Mouse (Mus musculus) lung, adult 2 months (tissue): ENCODE results near the gene AC131692.1. TPM values are rescaled to one million over a fixed set of nuclear protein-coding genes. Genes with fewer than 3 reads are reported as not detected.

ENCODE experiments used
- DNase-seq: peaks from one replicate; pipeline ENCODE4 v3.0.0; 2022
- H3K4me1 ChIP-seq: fragments of 200-500 bp; 2 replicates; pipeline ENCODE4 v1.6.1; 2011; ENCODE audit warnings: low read length; ENCODE audit not compliant: control insufficient read depth, insufficient read depth
- H3K4me3 ChIP-seq: fragments of 200-500 bp; replicated peaks from 2 replicates; pipeline ENCODE3; 2011; ENCODE audit warnings: low read depth, mild to moderate bottlenecking, control low read depth, low read length; ENCODE audit errors: extremely low read depth
- CTCF ChIP-seq: fragments of 200-500 bp; IDR thresholded peaks from 2 replicates; pipeline ENCODE4 v1.5.1; 2011; ENCODE audit warnings: mild to moderate bottlenecking, low read length, control low read depth; ENCODE audit not compliant: insufficient read depth
- POLR2A ChIP-seq: fragments of 200-500 bp; IDR thresholded peaks from 2 replicates; pipeline ENCODE4 v1.6.1; 2011; ENCODE audit warnings: low read depth, mild to moderate bottlenecking, control low read depth, low read length, borderline replicate concordance; ENCODE audit errors: extremely low read depth
- WGBS: fragments of 180-500 bp; shearing (Covaris S2); methylation state at CpG from one replicate; pipeline ENCODE4 v1.1.7; 2018; 5-methylcytosine and 5-hydroxymethylcytosine counted together
- polyA plus RNA-seq: library from polyadenylated mRNA; depleted of rRNA; stranded (reverse); fragments of >200 nt; gene quantifications from 2 replicates; pipeline ENCODE4 v1.2.3, GENCODE M21; 2012

Gene AC131692.1
- polyA plus RNA-seq, 1 experiment = not detected

GRCm38 (mm10) chr19:6116113-6116850 is 22.1 kb downstream of the AC131692.1 start:
- TF ChIP-seq CTCF (no peak), POLR2A (no peak)
- H3K4me1 ChIP-seq = no peaks in the 10 kb centered on the region
- no peak for DNase-seq
- WGBS = 85% methylated on average over 15 of the region's 15 CpGs
- H3K4me3 ChIP-seq = no peak overlapping the region

DNA sequence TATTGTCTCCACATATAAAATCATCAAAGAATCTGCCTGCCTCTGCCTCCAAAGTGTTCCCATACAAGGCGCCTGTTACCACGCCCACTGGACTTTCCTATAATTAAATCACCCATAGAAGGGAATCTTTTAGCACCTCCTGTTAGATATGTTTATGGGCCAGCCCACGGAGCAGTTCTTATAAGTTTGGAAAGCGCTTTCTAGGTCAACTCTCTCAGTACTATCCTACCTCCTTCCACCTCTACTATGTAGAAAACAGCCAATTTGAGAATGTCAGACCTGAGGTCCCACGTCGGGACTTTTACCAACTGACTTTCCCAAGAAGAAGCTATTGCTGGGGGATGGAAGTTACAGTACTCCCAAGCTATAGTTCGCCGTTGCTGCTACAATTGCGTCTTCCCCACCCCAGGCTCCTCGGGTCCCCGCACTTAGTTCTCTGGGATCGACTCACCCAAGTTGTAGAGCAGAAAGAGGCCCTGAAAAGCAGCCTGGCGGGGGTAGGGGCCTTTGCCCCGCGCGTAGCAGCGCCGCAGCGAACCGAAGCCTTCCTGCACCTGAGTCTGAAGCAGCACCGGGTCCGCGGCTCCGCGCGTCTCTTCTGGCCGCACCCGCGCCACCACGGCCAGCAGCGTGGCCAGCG is 23.2 kb downstream of the AC131692.1 start:
- TF ChIP-seq POLR2A (no peak), CTCF (no peak)
- Histone ChIP-seq H3K4me3 (peak overlapping the region; percentile 70), H3K4me1 (no peaks in the 10 kb centered on the region)
- no peak for DNase-seq
- 4% methylated on average over 32 of the region's 32 CpGs for WGBS

- TF ChIP-seq POLR2A = peak; percentile 55; the same call in 1 of the 2 replicates
- no peak for TF ChIP-seq CTCF
- peak; percentile 85 for DNase-seq
- WGBS = under 1% methylated on average over 77 of the region's 77 CpGs
Measured at GRCm38 (mm10) chr19:6117986-6118676, 23.9 kb downstream of the AC131692.1 start, which contains the start of gene Sac3d1. Gene Sac3d1 (minus strand): TSS chr19:6118650.

GRCm38 (mm10) chr19:6118677-6119185 is 24.5 kb downstream of the AC131692.1 start:
- Histone ChIP-seq H3K4me1 (no peaks in the 10 kb centered on the region), H3K4me3 (peak overlapping the region; percentile 70)
- under 1% methylated on average over 8 of the region's 8 CpGs for WGBS
- no peak for TF ChIP-seq CTCF
- no peak for TF ChIP-seq POLR2A
- DNase-seq = no peak

More at GRCm38 (mm10) chr19:6117986-6118676, 23.9 kb downstream of the AC131692.1 start, which contains the start of gene Sac3d1:
- Histone ChIP-seq H3K4me1 (no peaks in the 10 kb centered on the region), H3K4me3 (peak within 1 kb of the TSS; percentile 70)

DNA sequence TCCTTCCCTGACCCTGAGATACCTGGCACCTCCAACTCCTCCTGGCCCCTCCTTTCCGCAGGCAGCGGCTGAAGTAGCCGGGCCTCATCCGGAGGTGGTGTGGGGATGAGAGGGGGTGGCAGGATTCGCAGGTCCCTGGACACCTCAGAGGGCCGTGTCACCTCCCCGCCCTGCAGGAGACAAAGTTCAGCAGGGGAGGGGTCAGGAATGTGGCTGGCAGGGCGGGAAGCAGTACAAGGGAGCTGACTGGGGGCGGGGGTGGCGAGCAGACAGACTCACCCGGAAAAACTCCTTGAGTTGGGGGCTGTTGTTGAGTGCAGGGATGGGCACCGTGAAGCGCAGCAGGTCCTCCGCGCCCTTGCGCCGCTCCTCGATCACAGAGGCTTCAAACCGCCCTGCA is 27.5 kb downstream of the AC131692.1 start:
- DNase-seq = no peak
- no peaks in the 10 kb centered on the region for H3K4me1 ChIP-seq
- TF ChIP-seq POLR2A (no peak), CTCF (no peak)
- no peak overlapping the region for H3K4me3 ChIP-seq
- WGBS = 56% methylated on average over 19 of the region's 19 CpGs

- Histone ChIP-seq H3K4me3 (no peak overlapping the region), H3K4me1 (no peaks in the 10 kb centered on the region)
- DNase-seq = no peak
- 72% methylated on average over 8 of the region's 8 CpGs for WGBS
- TF ChIP-seq POLR2A = no peak
- no peak for TF ChIP-seq CTCF
Measured at GRCm38 (mm10) chr19:6123330-6123729, 29.1 kb downstream of the AC131692.1 start.

GRCm38 (mm10) chr19:6124898-6125297 is 30.7 kb downstream of the AC131692.1 start:
- WGBS = 48% methylated on average over 2 of the region's 2 CpGs
- H3K4me1 ChIP-seq = no peaks in the 10 kb centered on the region
- DNase-seq = no peak
- no peak for TF ChIP-seq CTCF
- TF ChIP-seq POLR2A = no peak
- no peak overlapping the region for H3K4me3 ChIP-seq

DNA sequence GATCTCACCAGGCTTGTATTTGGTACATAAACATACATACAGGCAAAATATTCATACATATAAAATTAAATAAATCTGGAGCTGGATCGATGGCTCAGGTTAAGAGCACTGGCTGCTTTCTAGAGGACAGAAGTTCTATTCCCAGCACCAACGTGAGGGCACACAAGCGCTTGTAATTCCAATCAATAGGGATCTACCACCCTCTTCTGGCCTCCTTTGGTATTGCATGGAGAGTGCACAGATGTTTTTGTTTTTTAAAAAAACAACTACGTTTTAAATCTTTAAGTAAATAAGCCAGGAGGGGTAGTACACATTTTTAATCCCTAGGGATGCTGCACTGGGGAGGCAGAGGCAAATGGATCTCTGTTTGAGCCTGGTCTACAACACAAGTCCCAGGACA is 32.1 kb downstream of the AC131692.1 start:
- peak; percentile 45 for DNase-seq
- 21% methylated on average over 4 of the region's 4 CpGs for WGBS
- Histone ChIP-seq H3K4me1 (no peaks in the 10 kb centered on the region), H3K4me3 (no peak overlapping the region)
- TF ChIP-seq CTCF (peak; percentile 45), POLR2A (no peak)
